Mouse (Mus musculus): ENCODE data around the gene Angptl2. TPM values are rescaled to one million over a fixed set of nuclear protein-coding genes. Genes with fewer than 3 reads are reported as not detected.

Gene Angptl2
- total and polyA plus RNA-seq, 3 experiments = 0.04 to 0.21 TPM; not detected in 1

GRCm38 (mm10) chr2:33288837-33289236, 73.0 kb downstream of the Angptl2 start:
- no peaks in the 10 kb centered on the region for H3K27me3 ChIP-seq (replicated peaks)
- dilution Hi-C loops (cut with MboI; ENCODE audit: extremely low pct_ligation_motif_present, extremely low pct_unique_long_range_greater_than_20kb, low sequenced_read_pairs) (no loop called here), in situ Hi-C loops (cut with MboI; ENCODE audit: low pct_ligation_motif_present, low pct_unique_long_range_greater_than_20kb, low sequenced_read_pairs) (no loop called here)
- H3K4me2 ChIP-seq (ENCODE audit: insufficient read depth, low read depth, poor library complexity, severe bottlenecking) = no peak overlapping the region
- no peak overlapping the region for H3K27ac ChIP-seq (ENCODE audit: insufficient read depth, low read depth)
- H3K9me3 ChIP-seq (replicated peaks; ENCODE audit: low read length) = peaks cover 3% of the 10 kb centered on the region
- H3K79me2 ChIP-seq (replicated peaks; ENCODE audit: control insufficient read depth, extremely low read depth, insufficient read depth, poor library complexity, severe bottlenecking) = no peaks in the 10 kb centered on the region
- DNase-seq (ENCODE audit: extremely low read depth) = no peak
- TF ChIP-seq NELFE (IDR thresholded peaks at IDR 0.05; ENCODE audit: low read depth, low read length) = no peak
- no peak for TF ChIP-seq MYC (IDR thresholded peaks at IDR 0.05; ENCODE audit: low read depth, low read length)
- TF ChIP-seq ETS1 (conservative IDR thresholded peaks at IDR 0.05; ENCODE audit: low read depth, low read length) = no peak
- H3K9ac ChIP-seq (ENCODE audit: insufficient read depth, low read depth) = no peak overlapping the region
- no peak overlapping the region for H3K4me3 ChIP-seq (replicated peaks in 1 of 3; ENCODE audit: low read depth in 2 of 3, low read length in 2 of 3, poor library complexity in 1 of 3)
- 0 out of 4 replicates have a peak, but pooled peaks cover 0 to 2% of the 10 kb centered on the region in 2 experiments for H3K4me1 ChIP-seq (ENCODE audit: control insufficient read depth in 1 of 2, insufficient read depth in 2 of 2)
- H3K36me3 ChIP-seq (replicated peaks in 1 of 2; ENCODE audit: control insufficient read depth in 1 of 2, insufficient read depth in 1 of 2, low read length in 1 of 2) = peaks cover 0 to 4% of the 10 kb centered on the region in 2 experiments

- in situ Hi-C loops (cut with MboI; ENCODE audit: low pct_ligation_motif_present, low pct_unique_long_range_greater_than_20kb, low sequenced_read_pairs) = no loop called here
Observed at GRCm38 (mm10) chr2:33290491-33290890, 74.6 kb downstream of the Angptl2 start.

GRCm38 (mm10) chr2:33292057-33292456, 76.2 kb downstream of the Angptl2 start:
- in situ Hi-C loops (cut with MboI; ENCODE audit: low pct_ligation_motif_present, low pct_unique_long_range_greater_than_20kb, low sequenced_read_pairs) (no loop called here), dilution Hi-C loops (cut with MboI; ENCODE audit: extremely low pct_ligation_motif_present, extremely low pct_unique_long_range_greater_than_20kb, low sequenced_read_pairs) (no loop called here)
- H3K4me3 ChIP-seq (replicated peaks in 1 of 3; ENCODE audit: low read depth in 2 of 3, low read length in 2 of 3, poor library complexity in 1 of 3) = no peak overlapping the region
- no peak overlapping the region for H3K27ac ChIP-seq (ENCODE audit: insufficient read depth, low read depth)
- H3K79me2 ChIP-seq (replicated peaks; ENCODE audit: control insufficient read depth, extremely low read depth, insufficient read depth, poor library complexity, severe bottlenecking) = no peaks in the 10 kb centered on the region
- DNase-seq (ENCODE audit: extremely low read depth) = no peak
- no peak for TF ChIP-seq RAD21 (IDR thresholded peaks at IDR 0.05; ENCODE audit: low read depth, low read length)
- no peak for TF ChIP-seq NELFE (IDR thresholded peaks at IDR 0.05; ENCODE audit: low read depth, low read length)
- TF ChIP-seq MXI1 (IDR thresholded peaks at IDR 0.05; ENCODE audit: low read depth, low read length) = no peak
- no peak for TF ChIP-seq CHD2 (IDR thresholded peaks at IDR 0.05; ENCODE audit: low read length)
- TF ChIP-seq GABPA (IDR thresholded peaks at IDR 0.05; ENCODE audit: insufficient replicate concordance, low read depth, low read length) = no peak
- no peak for TF ChIP-seq USF2 (conservative IDR thresholded peaks at IDR 0.05; ENCODE audit: low read depth, low read length)
- no peaks in the 10 kb centered on the region for H3K27me3 ChIP-seq (replicated peaks)
- no peak overlapping the region for H3K9ac ChIP-seq (ENCODE audit: insufficient read depth, low read depth)
- H3K4me2 ChIP-seq (ENCODE audit: insufficient read depth, low read depth, poor library complexity, severe bottlenecking) = no peak overlapping the region
- 0 out of 4 replicates have a peak, but pooled peaks cover 0 to 2% of the 10 kb centered on the region in 2 experiments for H3K4me1 ChIP-seq (ENCODE audit: control insufficient read depth in 1 of 2, insufficient read depth in 2 of 2)
- peaks cover 3% of the 10 kb centered on the region for H3K9me3 ChIP-seq (replicated peaks; ENCODE audit: low read length)
- no peaks in the 10 kb centered on the region for H3K36me3 ChIP-seq (replicated peaks in 1 of 2; ENCODE audit: control insufficient read depth in 1 of 2, insufficient read depth in 1 of 2, low read length in 1 of 2)

More at GRCm38 (mm10) chr2:33290491-33290890, 74.6 kb downstream of the Angptl2 start:
- H3K27ac ChIP-seq (ENCODE audit: insufficient read depth, low read depth) = no peak overlapping the region
- peaks cover 3% of the 10 kb centered on the region for H3K9me3 ChIP-seq (replicated peaks; ENCODE audit: low read length)
- DNase-seq (ENCODE audit: extremely low read depth) = no peak
- H3K4me2 ChIP-seq (ENCODE audit: insufficient read depth, low read depth, poor library complexity, severe bottlenecking) = no peak overlapping the region
- H3K27me3 ChIP-seq (replicated peaks) = no peaks in the 10 kb centered on the region
- dilution Hi-C loops (cut with MboI; ENCODE audit: extremely low pct_ligation_motif_present, extremely low pct_unique_long_range_greater_than_20kb, low sequenced_read_pairs) = no loop called here
- no peak for TF ChIP-seq JUND (conservative IDR thresholded peaks at IDR 0.05; ENCODE audit: low read depth, low read length)
- no peak for TF ChIP-seq MAFK (IDR thresholded peaks at IDR 0.05; ENCODE audit: insufficient replicate concordance, low read length)
- TF ChIP-seq POLR2AphosphoS2 (IDR thresholded peaks at IDR 0.05; ENCODE audit: low read depth, low read length) = no peak
- no peak for TF ChIP-seq MXI1 (IDR thresholded peaks at IDR 0.05; ENCODE audit: low read depth, low read length)
- TF ChIP-seq TBP (conservative IDR thresholded peaks at IDR 0.05; ENCODE audit: low read depth, low read length) = no peak
- TF ChIP-seq ELF1 (IDR thresholded peaks at IDR 0.05; ENCODE audit: low read depth, low read length) = no peak
- TF ChIP-seq USF2 (conservative IDR thresholded peaks at IDR 0.05; ENCODE audit: low read depth, low read length) = no peak
- no peak for TF ChIP-seq MAZ (IDR thresholded peaks at IDR 0.05; ENCODE audit: low read depth, low read length)
- no peak for TF ChIP-seq ZNF384 (IDR thresholded peaks at IDR 0.05; ENCODE audit: low read depth, low read length)
- TF ChIP-seq MAX (IDR thresholded peaks at IDR 0.05; ENCODE audit: low read length) = no peak
- no peak overlapping the region for H3K4me3 ChIP-seq (replicated peaks in 1 of 3; ENCODE audit: low read depth in 2 of 3, low read length in 2 of 3, poor library complexity in 1 of 3)
- no peaks in the 10 kb centered on the region for H3K36me3 ChIP-seq (replicated peaks in 1 of 2; ENCODE audit: control insufficient read depth in 1 of 2, insufficient read depth in 1 of 2, low read length in 1 of 2)
- H3K79me2 ChIP-seq (replicated peaks; ENCODE audit: control insufficient read depth, extremely low read depth, insufficient read depth, poor library complexity, severe bottlenecking) = no peaks in the 10 kb centered on the region
- 0 out of 4 replicates have a peak, but pooled peaks cover 0 to 2% of the 10 kb centered on the region in 2 experiments for H3K4me1 ChIP-seq (ENCODE audit: control insufficient read depth in 1 of 2, insufficient read depth in 2 of 2)
- H3K9ac ChIP-seq (ENCODE audit: insufficient read depth, low read depth) = no peak overlapping the region
